Mouse (Mus musculus): ENCODE results near the gene Fam102b. TPM values are rescaled to one million over a fixed set of nuclear protein-coding genes. Genes with fewer than 3 reads are reported as not detected.
A peak's percentile ranks its signal among the peaks of the same experiment; 100 is the strongest.

Gene Fam102b
- polyA plus RNA-seq, 1 experiment from 2014 or later = 18.2 TPM

DNA sequence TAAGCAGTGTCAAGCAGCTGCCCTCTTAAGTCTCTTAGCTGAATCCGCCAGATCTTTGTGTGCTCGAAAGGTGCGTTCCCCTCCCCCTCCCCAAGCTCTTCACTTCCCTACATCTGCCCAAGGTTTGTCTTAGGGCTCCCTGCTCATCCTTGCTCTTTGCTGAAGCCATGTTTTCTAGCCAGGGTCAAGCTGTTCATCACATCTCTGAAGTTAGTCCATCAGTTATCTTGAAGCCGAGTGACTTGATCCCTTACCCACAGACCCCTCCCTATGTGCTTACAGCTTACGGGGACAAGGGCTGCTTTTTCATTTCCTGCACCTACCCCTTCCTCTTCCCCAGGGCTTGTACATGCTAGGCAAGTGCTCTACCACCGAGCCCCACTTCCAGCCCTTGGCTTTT, 65.8 kb downstream of the Fam102b start:
- no peaks in the 10 kb centered on the region for H3K27me3 ChIP-seq (ENCODE audit: control insufficient read depth, insufficient read depth, low read length)
- peak overlapping the region; percentile 21 for H3K4me2 ChIP-seq (ENCODE audit: low read depth)
- 0 out of 2 replicates have a peak, but pooled peaks have one; percentile 39 for ATAC-seq (ENCODE audit: insufficient read depth, low FRiP score, low TSS enrichment)
- no peak overlapping the region for H3K27ac ChIP-seq (ENCODE audit: low read depth, low read length)
- H3K4me1 ChIP-seq (ENCODE audit: control insufficient read depth, insufficient read depth, low read length) = peaks cover 6% of the 10 kb centered on the region; the same call in 1 of the 2 replicates
- WGBS = 53% methylated on average over 6 of the region's 6 CpGs
- H3K36me3 ChIP-seq (ENCODE audit: control insufficient read depth, insufficient read depth, low read length) = no peaks in the 10 kb centered on the region
- DNase-seq (ENCODE audit: low spot score) = no peak
- no peaks in the 10 kb centered on the region for H3K9me3 ChIP-seq (ENCODE audit: control insufficient read depth, low read length)
- no peak overlapping the region for H3K4me3 ChIP-seq (ENCODE audit: low read depth, low read length)
- peak overlapping the region; percentile 50 for H3K9ac ChIP-seq (ENCODE audit: low read length)

DNA sequence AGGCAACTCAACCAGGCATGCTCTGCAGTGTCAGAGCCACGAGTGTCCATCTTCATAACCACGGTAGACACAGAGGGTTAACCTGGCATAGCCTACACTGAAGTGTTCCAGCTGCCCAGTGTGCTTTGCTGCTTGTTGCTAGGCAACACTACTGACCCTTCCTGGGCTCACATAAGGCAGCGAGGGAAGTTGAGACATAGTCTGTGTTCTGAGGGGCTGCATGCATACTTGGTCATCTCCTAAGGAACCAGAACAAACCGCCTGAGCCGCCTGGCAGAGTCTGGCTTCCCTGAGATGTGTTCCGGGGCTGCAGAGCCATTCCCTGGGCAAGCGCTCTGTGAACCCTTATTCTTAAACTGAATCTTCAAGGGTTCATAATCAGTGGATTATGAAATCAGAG, 66.2 kb downstream of the Fam102b start:
- 30% methylated on average over 7 of the region's 7 CpGs for WGBS
- peak; percentile 61 for DNase-seq (ENCODE audit: low spot score)
- peak; percentile 82 for ATAC-seq (ENCODE audit: insufficient read depth, low FRiP score, low TSS enrichment)
- H3K4me1 ChIP-seq (ENCODE audit: control insufficient read depth, insufficient read depth, low read length) = peaks cover 6% of the 10 kb centered on the region; the same call in 1 of the 2 replicates
- H3K4me3 ChIP-seq (ENCODE audit: low read depth, low read length) = no peak overlapping the region
- no peaks in the 10 kb centered on the region for H3K9me3 ChIP-seq (ENCODE audit: control insufficient read depth, low read length)
- H3K4me2 ChIP-seq (ENCODE audit: low read depth) = peak overlapping the region; percentile 21
- H3K9ac ChIP-seq (ENCODE audit: low read length) = peak overlapping the region; percentile 50
- no peak overlapping the region for H3K27ac ChIP-seq (ENCODE audit: low read depth, low read length)
- H3K36me3 ChIP-seq (ENCODE audit: control insufficient read depth, insufficient read depth, low read length) = no peaks in the 10 kb centered on the region
- no peaks in the 10 kb centered on the region for H3K27me3 ChIP-seq (ENCODE audit: control insufficient read depth, insufficient read depth, low read length)

DNA sequence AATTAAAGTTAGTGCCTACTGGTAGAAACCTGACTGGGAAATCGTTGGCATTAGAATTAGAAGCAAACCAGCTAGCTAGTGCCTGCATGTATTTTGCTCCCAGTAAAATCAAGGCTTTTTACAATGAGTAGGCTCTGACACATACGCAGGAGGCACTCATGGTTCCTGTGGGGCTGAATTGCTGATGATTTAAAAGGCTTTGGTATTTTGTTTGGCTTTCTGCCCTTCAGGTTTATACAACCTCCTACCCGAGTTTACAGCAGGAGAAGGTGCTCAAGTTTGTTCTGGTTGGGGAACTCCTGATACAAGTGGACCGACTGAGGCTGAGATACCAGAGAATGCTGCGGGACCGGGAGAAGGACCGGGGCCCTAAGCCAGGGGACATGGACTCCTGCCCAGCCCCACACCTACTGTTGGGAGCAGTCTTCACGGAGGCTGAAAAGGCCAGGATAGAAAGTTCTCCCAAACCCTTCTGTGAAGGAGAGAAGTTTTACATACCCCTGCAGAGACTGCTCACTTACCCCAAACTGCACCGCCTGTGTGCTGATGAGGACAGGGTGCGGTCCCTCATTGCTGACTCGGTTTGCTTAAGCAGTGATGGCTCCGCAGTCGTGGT, 67.6 kb downstream of the Fam102b start:
- peaks cover 6% of the 10 kb centered on the region; the same call in 1 of the 2 replicates for H3K4me1 ChIP-seq (ENCODE audit: control insufficient read depth, insufficient read depth, low read length)
- H3K4me2 ChIP-seq (ENCODE audit: low read depth) = no peak overlapping the region
- no peak overlapping the region for H3K4me3 ChIP-seq (ENCODE audit: low read depth, low read length)
- DNase-seq (ENCODE audit: low spot score) (no peak), ATAC-seq (ENCODE audit: insufficient read depth, low FRiP score, low TSS enrichment) (no peak)
- H3K9ac ChIP-seq (ENCODE audit: low read length) = no peak overlapping the region
- no peak overlapping the region for H3K27ac ChIP-seq (ENCODE audit: low read depth, low read length)
- 71% methylated on average over 13 of the region's 13 CpGs for WGBS
- no peaks in the 10 kb centered on the region for H3K27me3 ChIP-seq (ENCODE audit: control insufficient read depth, insufficient read depth, low read length)
- no peaks in the 10 kb centered on the region for H3K9me3 ChIP-seq (ENCODE audit: control insufficient read depth, low read length)
- no peaks in the 10 kb centered on the region for H3K36me3 ChIP-seq (ENCODE audit: control insufficient read depth, insufficient read depth, low read length)

DNA sequence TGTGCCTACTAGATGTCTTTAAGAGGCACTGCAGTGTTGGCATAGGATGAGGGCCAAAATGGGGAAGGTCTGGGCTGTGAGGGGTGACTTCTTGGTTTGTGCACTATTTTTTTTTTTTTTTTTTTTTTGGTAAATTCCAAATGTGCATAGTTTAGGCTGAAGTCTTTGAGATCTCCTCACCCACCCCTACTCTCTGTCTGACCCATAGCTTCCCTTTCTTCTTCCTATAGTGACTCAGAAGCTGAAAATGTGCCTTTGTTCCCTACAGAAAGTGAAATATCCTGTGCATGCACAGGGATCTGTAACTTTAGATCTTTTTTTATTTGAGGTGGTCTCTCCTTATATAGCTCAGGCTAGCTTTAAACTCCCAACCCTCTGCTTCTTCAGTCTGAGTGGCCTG, 69.4 kb downstream of the Fam102b start:
- no peaks in the 10 kb centered on the region for H3K9me3 ChIP-seq (ENCODE audit: control insufficient read depth, low read length)
- H3K4me1 ChIP-seq (ENCODE audit: control insufficient read depth, insufficient read depth, low read length) = peaks cover 6% of the 10 kb centered on the region; the same call in 1 of the 2 replicates
- H3K4me2 ChIP-seq (ENCODE audit: low read depth) = no peak overlapping the region
- no peak for DNase-seq (ENCODE audit: low spot score)
- H3K27ac ChIP-seq (ENCODE audit: low read depth, low read length) = no peak overlapping the region
- H3K27me3 ChIP-seq (ENCODE audit: control insufficient read depth, insufficient read depth, low read length) = no peaks in the 10 kb centered on the region
- no peak overlapping the region for H3K4me3 ChIP-seq (ENCODE audit: low read depth, low read length)
- H3K9ac ChIP-seq (ENCODE audit: low read length) = no peak overlapping the region
- H3K36me3 ChIP-seq (ENCODE audit: control insufficient read depth, insufficient read depth, low read length) = no peaks in the 10 kb centered on the region
- no peak for ATAC-seq (ENCODE audit: insufficient read depth, low FRiP score, low TSS enrichment)

DNA sequence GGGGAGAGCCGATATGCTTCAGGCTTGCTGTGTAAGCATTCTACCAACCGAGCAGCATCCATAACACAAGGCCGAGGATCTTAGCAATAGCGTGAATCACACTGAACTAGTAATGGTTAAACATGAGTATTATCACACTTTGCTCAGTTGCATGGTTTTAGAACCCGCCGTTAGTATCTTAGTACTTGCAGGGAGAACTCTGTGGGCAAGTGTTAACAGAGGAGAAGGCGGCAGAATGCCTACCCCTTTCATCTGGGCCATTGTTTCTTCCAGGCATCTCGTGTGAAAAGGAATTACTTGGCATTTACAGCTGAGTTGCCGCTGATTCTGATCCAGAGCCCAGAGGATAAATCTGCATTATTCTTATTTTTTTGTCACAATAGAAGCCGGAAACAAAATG, 86.4 kb downstream of the Fam102b start:
- 87% methylated on average over 10 of the region's 10 CpGs for WGBS
- Histone ChIP-seq H3K27ac (ENCODE audit: low read depth, low read length) (no peak overlapping the region), H3K4me2 (ENCODE audit: low read depth) (no peak overlapping the region), H3K9me3 (ENCODE audit: control insufficient read depth, low read length) (no peaks in the 10 kb centered on the region), H3K9ac (ENCODE audit: low read length) (no peak overlapping the region), H3K36me3 (ENCODE audit: control insufficient read depth, insufficient read depth, low read length) (no peaks in the 10 kb centered on the region), H3K27me3 (ENCODE audit: control insufficient read depth, insufficient read depth, low read length) (no peaks in the 10 kb centered on the region), H3K4me1 (ENCODE audit: control insufficient read depth, insufficient read depth, low read length) (no peaks in the 10 kb centered on the region), H3K4me3 (ENCODE audit: low read depth, low read length) (no peak overlapping the region)
- ATAC-seq (ENCODE audit: insufficient read depth, low FRiP score, low TSS enrichment) (no peak), DNase-seq (ENCODE audit: low spot score) (no peak)

DNA sequence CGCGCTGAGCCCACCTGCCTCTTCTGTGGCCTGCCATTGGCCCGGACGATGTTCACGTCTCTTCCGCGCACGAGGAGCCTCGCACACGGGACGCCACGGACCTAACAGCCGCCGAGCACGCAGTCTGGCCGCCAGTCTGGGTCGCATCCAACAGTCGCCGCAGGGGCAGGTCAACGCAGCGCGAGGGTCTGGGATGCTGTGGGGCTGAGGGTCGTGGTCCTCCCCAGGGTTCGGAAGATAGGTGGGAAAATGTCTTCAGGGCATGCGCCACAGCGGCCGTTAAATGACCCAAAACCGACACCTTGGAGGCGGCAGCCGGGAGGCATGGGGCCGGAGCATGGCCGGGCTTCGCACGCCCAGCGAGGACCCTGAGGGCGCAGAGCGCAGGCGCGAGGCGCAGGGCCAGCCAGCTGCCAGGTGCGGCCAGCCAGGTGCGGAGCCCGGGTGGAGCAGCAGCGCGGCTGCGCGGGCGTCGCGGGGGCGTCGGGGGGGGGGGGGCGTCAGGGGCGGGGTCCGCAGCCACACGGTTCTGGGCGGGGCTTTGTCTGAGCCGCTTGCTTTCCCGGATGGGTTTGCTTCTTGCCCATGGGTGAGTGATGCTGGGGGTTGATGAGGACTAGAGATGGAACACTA, 87.3 kb downstream of the Fam102b start, which contains the start of gene Gm9857:
Gene Gm9857 (minus strand): TSS at position 445 of the 633 bp plus-strand sequence.
- no peak within 1 kb of the TSS for H3K27ac ChIP-seq (ENCODE audit: low read depth, low read length)

DNA sequence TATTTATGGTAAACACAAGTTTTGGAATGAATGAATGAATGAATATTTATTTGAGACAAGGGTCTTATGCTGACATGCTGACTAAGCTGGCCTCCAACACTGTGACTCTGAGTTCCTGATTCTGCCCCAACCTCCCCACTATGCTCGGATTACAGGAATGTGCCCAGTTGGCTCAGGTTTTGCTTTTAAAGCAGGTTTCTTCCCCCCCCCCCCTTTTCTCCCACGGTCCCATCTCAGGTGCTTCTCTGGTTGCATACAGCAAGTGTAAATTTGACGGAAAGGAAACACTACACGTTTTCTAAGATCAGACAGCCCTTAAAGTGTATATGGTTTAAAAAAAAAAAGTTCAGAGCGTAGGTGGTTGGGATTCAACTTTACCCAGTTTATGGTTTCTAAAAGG, 87.8 kb downstream of the Fam102b start, which contains the start of gene Henmt1:
Gene Henmt1 (plus strand): TSS at position 301 of the 400 bp plus-strand sequence.
- H3K4me3 ChIP-seq (ENCODE audit: low read depth, low read length) = peak within 1 kb of the TSS; percentile 15; the same call in 1 of the 2 replicates
- H3K27me3 ChIP-seq (ENCODE audit: control insufficient read depth, insufficient read depth, low read length) = no peaks in the 10 kb centered on the region
- no peaks in the 10 kb centered on the region for H3K9me3 ChIP-seq (ENCODE audit: control insufficient read depth, low read length)
- H3K9ac ChIP-seq (ENCODE audit: low read length) = no peak within 1 kb of the TSS
- ATAC-seq (ENCODE audit: insufficient read depth, low FRiP score, low TSS enrichment) = no peak
- H3K4me1 ChIP-seq (ENCODE audit: control insufficient read depth, insufficient read depth, low read length) = no peaks in the 10 kb centered on the region
- 86% methylated on average over 5 of the region's 5 CpGs for WGBS
- H3K4me2 ChIP-seq (ENCODE audit: low read depth) = peak within 1 kb of the TSS; percentile 34
- no peak for DNase-seq (ENCODE audit: low spot score)
- H3K27ac ChIP-seq (ENCODE audit: low read depth, low read length) = no peak within 1 kb of the TSS
- no peaks in the 10 kb centered on the region for H3K36me3 ChIP-seq (ENCODE audit: control insufficient read depth, insufficient read depth, low read length)

More for the DNA sequence above, 87.3 kb downstream of the Fam102b start, which contains the start of gene Gm9857:
- Histone ChIP-seq H3K27me3 (ENCODE audit: control insufficient read depth, insufficient read depth, low read length) (no peaks in the 10 kb centered on the region), H3K4me3 (ENCODE audit: low read depth, low read length) (peak within 1 kb of the TSS; percentile 15; the same call in 1 of the 2 replicates), H3K4me1 (ENCODE audit: control insufficient read depth, insufficient read depth, low read length) (no peaks in the 10 kb centered on the region), H3K4me2 (ENCODE audit: low read depth) (peak within 1 kb of the TSS; percentile 34), H3K9me3 (ENCODE audit: control insufficient read depth, low read length) (no peaks in the 10 kb centered on the region), H3K9ac (ENCODE audit: low read length) (no peak within 1 kb of the TSS), H3K36me3 (ENCODE audit: control insufficient read depth, insufficient read depth, low read length) (no peaks in the 10 kb centered on the region)
- DNase-seq (ENCODE audit: low spot score) = peak; percentile 31
- ATAC-seq (ENCODE audit: insufficient read depth, low FRiP score, low TSS enrichment) = peak; percentile 67; the same call in 1 of the 2 replicates
- WGBS = 55% methylated on average over 39 of the region's 59 CpGs

DNA sequence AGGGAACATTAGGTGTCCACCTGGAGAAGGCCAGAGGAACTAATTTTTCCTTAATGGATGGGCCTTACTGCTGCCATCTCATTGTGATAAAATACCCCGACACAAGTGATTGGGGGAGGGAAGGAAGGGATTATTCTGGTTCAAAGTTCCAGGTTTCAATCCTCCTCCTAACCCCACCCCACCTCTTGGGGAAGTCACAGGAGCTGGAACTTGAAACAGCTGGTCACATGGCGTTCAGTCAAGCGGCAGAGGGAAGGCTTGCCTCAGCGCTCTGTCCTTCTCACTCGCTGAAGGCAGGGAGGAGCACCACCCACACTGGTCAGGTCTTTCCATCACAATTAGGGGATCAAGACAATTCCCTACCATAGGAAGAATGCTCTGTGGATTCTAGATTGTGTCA, 88.7 kb downstream of the Fam102b start:
- WGBS = 96% methylated on average over 5 of the region's 5 CpGs
- ATAC-seq (ENCODE audit: insufficient read depth, low FRiP score, low TSS enrichment) (no peak), DNase-seq (ENCODE audit: low spot score) (no peak)
- Histone ChIP-seq H3K9me3 (ENCODE audit: control insufficient read depth, low read length) (no peaks in the 10 kb centered on the region), H3K27ac (ENCODE audit: low read depth, low read length) (no peak overlapping the region), H3K4me2 (ENCODE audit: low read depth) (no peak overlapping the region), H3K4me3 (ENCODE audit: low read depth, low read length) (no peak overlapping the region), H3K36me3 (ENCODE audit: control insufficient read depth, insufficient read depth, low read length) (no peaks in the 10 kb centered on the region), H3K9ac (ENCODE audit: low read length) (no peak overlapping the region), H3K4me1 (ENCODE audit: control insufficient read depth, insufficient read depth, low read length) (no peaks in the 10 kb centered on the region), H3K27me3 (ENCODE audit: control insufficient read depth, insufficient read depth, low read length) (no peaks in the 10 kb centered on the region)

DNA sequence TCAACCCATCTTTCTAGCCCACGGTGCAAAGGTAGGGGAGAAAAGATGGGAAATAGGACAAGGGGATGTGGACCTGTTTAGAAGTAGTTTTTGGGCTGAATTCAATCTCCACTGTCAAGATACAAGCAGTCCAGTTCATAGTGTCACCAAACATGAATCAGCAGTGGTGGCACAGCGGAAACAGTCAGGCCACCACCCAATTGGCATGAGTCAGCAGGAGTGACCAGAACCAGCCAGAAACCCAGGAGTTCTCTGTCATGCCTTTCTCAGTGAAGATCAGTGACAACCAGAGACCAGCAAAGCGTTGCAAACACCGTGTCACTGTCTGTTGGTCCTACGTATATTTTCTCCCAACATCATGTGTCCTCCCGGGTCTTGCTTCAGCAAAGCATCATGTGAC, 93.8 kb downstream of the Fam102b start:
- Histone ChIP-seq H3K9ac (ENCODE audit: low read length) (no peak overlapping the region), H3K4me1 (ENCODE audit: control insufficient read depth, insufficient read depth, low read length) (no peaks in the 10 kb centered on the region), H3K4me3 (ENCODE audit: low read depth, low read length) (no peak overlapping the region), H3K27me3 (ENCODE audit: control insufficient read depth, insufficient read depth, low read length) (no peaks in the 10 kb centered on the region), H3K4me2 (ENCODE audit: low read depth) (no peak overlapping the region), H3K9me3 (ENCODE audit: control insufficient read depth, low read length) (no peaks in the 10 kb centered on the region), H3K36me3 (ENCODE audit: control insufficient read depth, insufficient read depth, low read length) (no peaks in the 10 kb centered on the region), H3K27ac (ENCODE audit: low read depth, low read length) (no peak overlapping the region)
- 95% methylated on average over 6 of the region's 6 CpGs for WGBS
- ATAC-seq (ENCODE audit: insufficient read depth, low FRiP score, low TSS enrichment) = no peak
- DNase-seq (ENCODE audit: low spot score) = no peak
